Mouse (Mus musculus) kidney, postnatal 0 days (tissue): ENCODE data around the gene Zfp949. TPM values are rescaled to one million over a fixed set of nuclear protein-coding genes. Genes with fewer than 3 reads are reported as not detected.
"Not testable (repeated sequence)": the region's sequence is repeated elsewhere in the genome, so short reads cannot be mapped to it uniquely, and the experiment has no call there.

Source experiments
- ATAC-seq: fragments of 200-750 bp; cut with Nextera tagmentation; replicated peaks from 2 replicates; pipeline ENCODE4 v1.8.0; 2017; ENCODE audit warnings: low read depth, moderate number of reproducible peaks, moderate TSS enrichment, moderate library complexity; ENCODE audit not compliant: low FRiP score
- DNase-seq: peaks from one replicate; pipeline ENCODE4 v3.0.0-alpha.2; 2016; ENCODE audit warnings: low spot score
- H3K27ac ChIP-seq: fragments of 300-500 bp; sonication (generic); 2 replicates; pipeline ENCODE4 v1.5.1; 2014; ENCODE audit warnings: mild to moderate bottlenecking
- H3K27me3 ChIP-seq: fragments of 300-500 bp; sonication (generic); 2 replicates; pipeline ENCODE4 v1.6.1; 2014; ENCODE audit warnings: low read length, mixed read lengths; ENCODE audit not compliant: insufficient read depth
- H3K36me3 ChIP-seq: fragments of 300-500 bp; sonication (generic); 2 replicates; pipeline ENCODE4 v1.6.1; 2014; ENCODE audit warnings: low read length, mixed read lengths; ENCODE audit not compliant: insufficient read depth
- H3K4me1 ChIP-seq: fragments of 300-500 bp; sonication (generic); replicated peaks from 2 replicates; pipeline ENCODE4 v1.6.1; 2014; ENCODE audit warnings: antibody characterized with exemption, low read length, mixed read lengths; ENCODE audit not compliant: insufficient read depth
- H3K4me2 ChIP-seq: fragments of 300-500 bp; sonication (generic); 2 replicates; pipeline ENCODE4 v1.6.1; 2014; ENCODE audit warnings: mild to moderate bottlenecking, low read length, moderate library complexity, mixed read lengths
- H3K4me3 ChIP-seq: fragments of 300-500 bp; sonication (generic); replicated peaks from 2 replicates; pipeline ENCODE4 v1.5.1; 2014; ENCODE audit warnings: low read depth, low read length
- H3K9ac ChIP-seq: fragments of 300-500 bp; sonication (generic); 2 replicates; pipeline ENCODE4 v1.6.1; 2014; ENCODE audit warnings: low read depth, low read length
- H3K9me3 ChIP-seq: fragments of 300-500 bp; sonication (generic); replicated peaks from 2 replicates; pipeline ENCODE4 v1.6.1; 2016; ENCODE audit warnings: low read length, inconsistent platforms, mixed read lengths
- CTCF ChIP-seq: IDR thresholded peaks from 2 replicates; pipeline ENCODE4 v1.5.1; 2016; ENCODE audit warnings: antibody characterized with exemption, low read depth, mild to moderate bottlenecking, moderate library complexity
- WGBS: fragments of 180-500 bp; shearing (Covaris S2); extraction: QIAGEN DNeasy Blood & Tissue Kit; methylation state at CpG from one replicate; pipeline ENCODE4 v1.1.7; 2014; 5-methylcytosine and 5-hydroxymethylcytosine counted together
- polyA plus RNA-seq: library from polyadenylated mRNA; unstranded; fragments of >200 nt; fragmentation: Nextera tagmentation; extraction: Ambion mirVana; gene quantifications from 2 replicates; pipeline ENCODE4 v1.2.1, GENCODE M21; 2015

The Zfp949 gene
- polyA plus RNA-seq, 1 experiment from 2014 or later: 9.7 TPM

GRCm38 (mm10) chr9:88548614-88548945 is 760 bp downstream of the Zfp949 start:
- Histone ChIP-seq H3K36me3 (peaks cover 2% of the 10 kb centered on the region; the same call in 1 of the 2 replicates), H3K4me1 (peaks cover 10% of the 10 kb centered on the region; the same call in 1 of the 2 replicates), H3K27me3 (no peaks in the 10 kb centered on the region), H3K9me3 (no peaks in the 10 kb centered on the region), H3K27ac (peak overlapping the region; percentile 82; the same call in 1 of the 2 replicates), H3K9ac (peak overlapping the region; percentile 72), H3K4me2 (peak overlapping the region; percentile 64), H3K4me3 (peak overlapping the region; percentile 76)
- WGBS: 2% methylated on average over 8 of the region's 8 CpGs
- no peak for TF ChIP-seq CTCF
- DNase-seq (peak; percentile 49), ATAC-seq (no peak; the same call in 1 of the 2 replicates)

GRCm38 (mm10) chr9:88553071-88553470 is 5.3 kb downstream of the Zfp949 start:
- Histone ChIP-seq H3K9me3 (no peaks in the 10 kb centered on the region), H3K4me3 (no peak overlapping the region), H3K36me3 (peaks cover 9% of the 10 kb centered on the region; the same call in 1 of the 2 replicates), H3K27me3 (no peaks in the 10 kb centered on the region), H3K4me2 (no peak overlapping the region), H3K4me1 (peaks cover 10% of the 10 kb centered on the region; the same call in 1 of the 2 replicates), H3K9ac (no peak overlapping the region), H3K27ac (no peak overlapping the region)
- whole genome bisulfite sequencing: 97% methylated on average over 14 of the region's 14 CpGs
- TF ChIP-seq CTCF: no peak
- ATAC-seq: no peak
- DNase-seq: no peak

GRCm38 (mm10) chr9:88558146-88558545 is 10.3 kb downstream of the Zfp949 start:
- ATAC-seq: no peak

GRCm38 (mm10) chr9:88561476-88561875 is 13.7 kb downstream of the Zfp949 start:
- 0 out of 2 replicates have a peak, but pooled peaks have one; percentile 9 for TF ChIP-seq CTCF
- WGBS: 96% methylated on average over 2 of the region's 2 CpGs
- H3K9me3 ChIP-seq, DNase-seq, H3K4me1 ChIP-seq, H3K27me3 ChIP-seq, H3K4me2 ChIP-seq, H3K4me3 ChIP-seq, H3K9ac ChIP-seq, H3K27ac ChIP-seq, ATAC-seq: not testable (repeated sequence)
- peaks cover 21% of the 10 kb centered on the region for H3K36me3 ChIP-seq

More at GRCm38 (mm10) chr9:88558146-88558545, 10.3 kb downstream of the Zfp949 start:
- H3K27me3 ChIP-seq: no peaks in the 10 kb centered on the region
- H3K4me2 ChIP-seq: no peak overlapping the region
- no peaks in the 10 kb centered on the region for H3K9me3 ChIP-seq
- 93% methylated on average over 4 of the region's 4 CpGs for WGBS
- TF ChIP-seq CTCF: no peak
- no peak overlapping the region for H3K27ac ChIP-seq
- H3K4me1 ChIP-seq: no peaks in the 10 kb centered on the region
- H3K4me3 ChIP-seq: no peak overlapping the region
- H3K9ac ChIP-seq: no peak overlapping the region
- no peak for DNase-seq
- H3K36me3 ChIP-seq: peaks cover 19% of the 10 kb centered on the region

GRCm38 (mm10) chr9:88570471-88570870 is 22.7 kb downstream of the Zfp949 start:
- Histone ChIP-seq H3K36me3 (peaks cover 37% of the 10 kb centered on the region), H3K9me3 (peaks cover 15% of the 10 kb centered on the region; the same call in 1 of the 2 replicates)
- not testable (repeated sequence) for H3K4me2 ChIP-seq, H3K4me1 ChIP-seq, H3K4me3 ChIP-seq, H3K9ac ChIP-seq, DNase-seq, H3K27ac ChIP-seq, H3K27me3 ChIP-seq, ATAC-seq
- 84% methylated on average over 3 of the region's 3 CpGs for WGBS

GRCm38 (mm10) chr9:88580591-88580990 is 32.8 kb downstream of the Zfp949 start, which contains the start of gene Trim43a:
TSS of gene Trim43a (plus strand) at chr9:88580891.
- H3K9ac ChIP-seq, H3K4me2 ChIP-seq, H3K4me1 ChIP-seq, H3K9me3 ChIP-seq, ATAC-seq, H3K27me3 ChIP-seq, H3K27ac ChIP-seq, DNase-seq, H3K4me3 ChIP-seq, H3K36me3 ChIP-seq: not testable (repeated sequence)
- 81% methylated on average over 2 of the region's 2 CpGs for WGBS

- H3K9ac ChIP-seq, H3K27ac ChIP-seq, H3K36me3 ChIP-seq, H3K4me2 ChIP-seq, DNase-seq, H3K27me3 ChIP-seq, ATAC-seq, H3K9me3 ChIP-seq, H3K4me3 ChIP-seq, H3K4me1 ChIP-seq: not testable (repeated sequence)
- WGBS: 46% methylated on average over 5 of the region's 6 CpGs
These were observed 45.9 kb downstream of the Zfp949 start for GRCm38 (mm10) chr9:88593708-88594107.

- not testable (repeated sequence) for H3K27ac ChIP-seq, H3K4me1 ChIP-seq, H3K9ac ChIP-seq, H3K27me3 ChIP-seq, H3K36me3 ChIP-seq, H3K9me3 ChIP-seq
- peak overlapping the region; percentile 48 for H3K4me2 ChIP-seq
- peak overlapping the region; percentile 31 for H3K4me3 ChIP-seq
- WGBS: under 1% methylated on average over 45 of the region's 50 CpGs
- ATAC-seq (peak; percentile 98), DNase-seq (peak; percentile 91)
These were observed 51.7 kb downstream of the Zfp949 start for GRCm38 (mm10) chr9:88599206-88600162.
